Mouse (Mus musculus) midbrain, embryonic 13.5 days (tissue): ENCODE results near the gene Ttc17. TPM values are rescaled to one million over a fixed set of nuclear protein-coding genes. Genes with fewer than 3 reads are reported as not detected.

ENCODE experiments used
- ATAC-seq: fragments of 200-750 bp; cut with Nextera tagmentation; 2 replicates; pipeline ENCODE4 v1.8.0; 2017; ENCODE audit warnings: mild to moderate bottlenecking, moderate TSS enrichment, moderate library complexity
- H3K27ac ChIP-seq: fragments of 300-500 bp; sonication (generic); 2 replicates; pipeline ENCODE4 v1.5.1; 2015; ENCODE audit warnings: inconsistent platforms, mild to moderate bottlenecking, moderate library complexity
- H3K27me3 ChIP-seq: fragments of 300-500 bp; sonication (generic); 2 replicates; pipeline ENCODE4 v1.6.1; 2015; ENCODE audit warnings: mild to moderate bottlenecking, inconsistent platforms
- H3K36me3 ChIP-seq: fragments of 300-500 bp; sonication (generic); 2 replicates; pipeline ENCODE4 v1.6.1; 2015; ENCODE audit warnings: mild to moderate bottlenecking, inconsistent platforms
- H3K4me1 ChIP-seq: fragments of 300-500 bp; sonication (generic); replicated peaks from 2 replicates; pipeline ENCODE4 v1.6.1; 2015; ENCODE audit warnings: inconsistent platforms
- H3K4me2 ChIP-seq: fragments of 300-500 bp; sonication (generic); replicated peaks from 2 replicates; pipeline ENCODE4 v1.6.1; 2015; ENCODE audit warnings: moderate library complexity, mild to moderate bottlenecking, inconsistent platforms
- H3K4me3 ChIP-seq: fragments of 300-500 bp; sonication (generic); replicated peaks from 2 replicates; pipeline ENCODE4 v1.5.1; 2015; ENCODE audit warnings: mild to moderate bottlenecking, inconsistent platforms
- H3K9ac ChIP-seq: fragments of 300-500 bp; sonication (generic); replicated peaks from 2 replicates; pipeline ENCODE4 v1.6.1; 2015; ENCODE audit warnings: mild to moderate bottlenecking, inconsistent platforms
- H3K9me3 ChIP-seq: fragments of 300-500 bp; sonication (generic); 2 replicates; pipeline ENCODE4 v1.6.1; 2016; ENCODE audit warnings: mild to moderate bottlenecking, inconsistent platforms
- WGBS: fragments of 180-500 bp; shearing (Covaris S2); methylation state at CpG from one replicate; pipeline ENCODE4 v1.1.7; 2015; 5-methylcytosine and 5-hydroxymethylcytosine counted together
- polyA plus RNA-seq: library from polyadenylated mRNA; unstranded; fragments of >200 nt; fragmentation: Nextera tagmentation; extraction: Ambion mirVana; gene quantifications from 2 replicates; pipeline ENCODE4 v1.2.1, GENCODE M21; 2015

Gene Ttc17
- 21.7 and 22.7 TPM in 2 replicates for polyA plus RNA-seq

- H3K9ac ChIP-seq: peak within 1 kb of the TSS; percentile 90
- WGBS: under 1% methylated on average over 76 of the region's 77 CpGs
- H3K36me3 ChIP-seq: peaks cover 11% of the 10 kb centered on the region
- peak within 1 kb of the TSS; percentile 97 for H3K4me3 ChIP-seq
- peak; percentile 97 for ATAC-seq
- no peaks in the 10 kb centered on the region for H3K27me3 ChIP-seq
- H3K9me3 ChIP-seq: no peaks in the 10 kb centered on the region
- H3K4me2 ChIP-seq: peak within 1 kb of the TSS; percentile 70
- peaks cover 39% of the 10 kb centered on the region for H3K4me1 ChIP-seq
- peak within 1 kb of the TSS; percentile 92 for H3K27ac ChIP-seq
Observed at GRCm38 (mm10) chr2:94406083-94406957, at the start of gene Ttc17. Gene Ttc17 (minus strand): TSS chr2:94406689.

- H3K36me3 ChIP-seq: no peaks in the 10 kb centered on the region
- no peaks in the 10 kb centered on the region for H3K4me1 ChIP-seq
- H3K9ac ChIP-seq: no peak overlapping the region
- H3K27ac ChIP-seq: no peak overlapping the region
- no peak overlapping the region for H3K4me3 ChIP-seq
- ATAC-seq: no peak
- H3K4me2 ChIP-seq: no peak overlapping the region
- H3K9me3 ChIP-seq: no peaks in the 10 kb centered on the region
- 90% methylated on average over 8 of the region's 8 CpGs for WGBS
- no peaks in the 10 kb centered on the region for H3K27me3 ChIP-seq
Observed at GRCm38 (mm10) chr2:94449643-94450042, 43.2 kb upstream of the Ttc17 start.

GRCm38 (mm10) chr2:94436952-94437351, 30.5 kb upstream of the Ttc17 start:
- Histone ChIP-seq H3K9me3 (no peaks in the 10 kb centered on the region), H3K4me2 (peak overlapping the region; percentile 88), H3K9ac (peak overlapping the region; percentile 94), H3K4me3 (peak overlapping the region; percentile 99), H3K27ac (no peak overlapping the region), H3K4me1 (peaks cover 27% of the 10 kb centered on the region), H3K36me3 (no peaks in the 10 kb centered on the region), H3K27me3 (no peaks in the 10 kb centered on the region)
- 1% methylated on average over 10 of the region's 10 CpGs for WGBS
- no peak for ATAC-seq

GRCm38 (mm10) chr2:94435481-94435880, 29.0 kb upstream of the Ttc17 start:
- Histone ChIP-seq H3K4me1 (peaks cover 27% of the 10 kb centered on the region), H3K36me3 (no peaks in the 10 kb centered on the region), H3K27me3 (no peaks in the 10 kb centered on the region), H3K9ac (0 out of 2 replicates have a peak overlapping the region, but pooled peaks have one; percentile 8), H3K4me2 (no peak overlapping the region), H3K4me3 (no peak overlapping the region), H3K27ac (no peak overlapping the region), H3K9me3 (no peaks in the 10 kb centered on the region)
- ATAC-seq: no peak
- 88% methylated on average over 7 of the region's 7 CpGs for WGBS

GRCm38 (mm10) chr2:94434833-94435232, 28.3 kb upstream of the Ttc17 start:
- Histone ChIP-seq H3K4me2 (no peak overlapping the region), H3K27ac (no peak overlapping the region), H3K4me1 (peaks cover 27% of the 10 kb centered on the region), H3K4me3 (no peak overlapping the region), H3K36me3 (no peaks in the 10 kb centered on the region), H3K9me3 (no peaks in the 10 kb centered on the region), H3K9ac (no peak overlapping the region), H3K27me3 (no peaks in the 10 kb centered on the region)
- ATAC-seq: no peak
- WGBS: 68% methylated on average over 1 of the region's 1 CpGs

GRCm38 (mm10) chr2:94432214-94432613, 25.7 kb upstream of the Ttc17 start:
- Histone ChIP-seq H3K9ac (no peak overlapping the region), H3K27me3 (no peaks in the 10 kb centered on the region), H3K36me3 (peaks cover 11% of the 10 kb centered on the region; the same call in 1 of the 2 replicates), H3K4me1 (peaks cover 27% of the 10 kb centered on the region), H3K4me3 (no peak overlapping the region), H3K4me2 (no peak overlapping the region), H3K27ac (no peak overlapping the region), H3K9me3 (no peaks in the 10 kb centered on the region)
- 87% methylated on average over 2 of the region's 2 CpGs for WGBS
- no peak for ATAC-seq

- Histone ChIP-seq H3K27ac (no peak overlapping the region), H3K36me3 (peaks cover 46% of the 10 kb centered on the region), H3K9me3 (no peaks in the 10 kb centered on the region), H3K4me3 (no peak overlapping the region), H3K4me1 (0 out of 2 replicates have a peak, but pooled peaks cover 3% of the 10 kb centered on the region), H3K9ac (no peak overlapping the region), H3K27me3 (no peaks in the 10 kb centered on the region), H3K4me2 (no peak overlapping the region)
- ATAC-seq: no peak
- WGBS: 96% methylated on average over 1 of the region's 1 CpGs
Observed at GRCm38 (mm10) chr2:94428456-94428855, 22.0 kb upstream of the Ttc17 start.

DNA sequence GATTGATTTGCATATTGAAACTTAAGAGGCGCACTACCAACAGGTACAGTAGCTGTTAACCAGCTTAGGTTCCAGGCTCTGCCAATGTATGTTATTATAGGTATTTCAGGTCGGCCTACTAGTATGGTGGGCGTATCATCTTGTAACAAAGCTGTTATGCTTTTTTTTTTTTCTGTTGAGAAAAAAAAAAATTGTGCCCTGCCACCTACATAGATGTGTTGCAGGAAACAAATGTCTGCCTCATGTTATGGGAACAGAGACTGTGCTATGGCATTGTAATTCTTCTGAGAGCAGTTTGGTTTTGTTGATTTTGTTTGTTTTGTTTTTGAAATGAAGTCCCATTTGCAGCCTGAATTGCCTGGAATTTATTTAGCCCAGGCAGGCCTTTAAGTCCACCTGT, 952 bp upstream of the Ttc17 start:
- H3K4me3 ChIP-seq: peak overlapping the region; percentile 97
- no peak for ATAC-seq
- H3K27ac ChIP-seq: no peak overlapping the region
- peak overlapping the region; percentile 90; the same call in 1 of the 2 replicates for H3K9ac ChIP-seq
- peaks cover 39% of the 10 kb centered on the region for H3K4me1 ChIP-seq
- H3K36me3 ChIP-seq: peaks cover 20% of the 10 kb centered on the region
- H3K27me3 ChIP-seq: no peaks in the 10 kb centered on the region
- no peaks in the 10 kb centered on the region for H3K9me3 ChIP-seq
- peak overlapping the region; percentile 70 for H3K4me2 ChIP-seq
- 37% methylated on average over 3 of the region's 3 CpGs for WGBS

DNA sequence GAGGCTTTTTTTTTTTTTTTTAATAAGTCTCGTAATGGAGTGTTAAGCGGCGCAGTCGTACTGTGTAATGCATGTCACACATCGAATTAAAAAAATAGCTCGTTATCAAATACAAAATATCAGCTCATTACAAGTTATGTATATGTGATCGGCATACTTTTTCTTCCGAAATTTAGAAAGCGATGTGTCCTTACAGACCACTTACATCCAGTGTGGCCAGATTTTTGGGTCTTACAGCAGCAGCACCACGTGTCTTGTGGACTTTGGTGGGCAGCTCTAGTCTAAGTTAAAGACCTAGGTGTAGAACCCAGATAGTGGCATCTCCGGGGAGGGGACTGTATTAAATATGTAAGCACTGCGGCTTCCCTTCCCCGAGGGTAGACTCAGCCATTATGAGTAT, 532 bp upstream of the Ttc17 start:
- WGBS: 2% methylated on average over 13 of the region's 13 CpGs
- Histone ChIP-seq H3K4me3 (peak overlapping the region; percentile 97), H3K9ac (peak overlapping the region; percentile 90), H3K9me3 (no peaks in the 10 kb centered on the region), H3K27ac (no peak overlapping the region), H3K4me1 (peaks cover 39% of the 10 kb centered on the region), H3K4me2 (peak overlapping the region; percentile 70), H3K36me3 (peaks cover 16% of the 10 kb centered on the region), H3K27me3 (no peaks in the 10 kb centered on the region)
- peak; percentile 31 for ATAC-seq

- 9% methylated on average over 21 of the region's 21 CpGs for WGBS
- H3K4me1 ChIP-seq: peaks cover 39% of the 10 kb centered on the region
Observed at GRCm38 (mm10) chr2:94405397-94406082, 949 bp downstream of the Ttc17 start.

DNA sequence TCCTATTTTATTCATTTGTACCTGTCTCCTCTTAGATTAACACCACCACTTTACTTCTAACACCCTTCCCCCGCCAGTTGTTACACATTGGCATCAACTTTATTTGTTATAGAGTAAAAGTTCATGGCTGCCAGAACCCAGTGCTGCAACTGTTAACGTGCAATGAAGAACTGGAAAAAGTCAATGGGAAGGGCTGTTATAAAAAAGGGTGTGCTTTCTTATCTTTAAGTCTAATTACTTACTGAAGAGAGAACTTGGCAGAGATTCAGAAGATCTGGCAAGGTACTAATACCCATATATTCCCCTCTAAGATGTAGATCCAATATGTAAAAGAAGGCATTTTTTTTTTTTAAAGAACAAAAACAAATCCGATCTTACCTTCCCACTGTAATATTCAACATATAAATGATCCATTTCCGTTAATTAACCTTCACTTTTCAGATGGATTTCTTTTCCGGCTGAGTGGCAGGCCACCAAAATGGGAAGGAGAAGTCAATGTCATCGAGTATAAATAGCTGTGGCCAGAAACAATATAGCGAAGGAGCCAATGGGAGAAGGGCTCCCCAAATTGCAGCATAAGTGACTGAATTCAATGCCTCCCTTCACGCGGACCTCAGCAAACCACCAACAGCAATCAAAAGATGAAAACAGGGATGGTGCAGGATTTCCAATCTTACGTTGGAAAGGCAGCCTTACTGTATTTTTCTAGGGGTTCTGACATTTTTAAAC, 1.8 kb downstream of the Ttc17 start:
- Histone ChIP-seq H3K4me3 (peak overlapping the region; percentile 97), H3K9me3 (no peaks in the 10 kb centered on the region), H3K36me3 (no peaks in the 10 kb centered on the region; the same call in 1 of the 2 replicates), H3K27ac (no peak overlapping the region), H3K4me1 (peaks cover 39% of the 10 kb centered on the region), H3K9ac (0 out of 2 replicates have a peak overlapping the region, but pooled peaks have one; percentile 90), H3K27me3 (no peaks in the 10 kb centered on the region), H3K4me2 (peak overlapping the region; percentile 70)
- ATAC-seq: no peak
- WGBS: 73% methylated on average over 10 of the region's 10 CpGs

More at GRCm38 (mm10) chr2:94405397-94406082, 949 bp downstream of the Ttc17 start:
- Histone ChIP-seq H3K9me3 (no peaks in the 10 kb centered on the region), H3K27me3 (no peaks in the 10 kb centered on the region), H3K36me3 (peaks cover 3% of the 10 kb centered on the region), H3K27ac (peak overlapping the region; percentile 92), H3K4me3 (peak overlapping the region; percentile 97), H3K9ac (peak overlapping the region; percentile 90), H3K4me2 (peak overlapping the region; percentile 70)
- no peak for ATAC-seq
